Mouse (Mus musculus): ENCODE data around the gene Mas1. TPM values are rescaled to one million over a fixed set of nuclear protein-coding genes. Genes with fewer than 3 reads are reported as not detected.

The Mas1 gene
- polyA plus RNA-seq, 1 experiment from 2014 or later, result 0.28 TPM

Small RNAs within 50 kb of the gene (microRNA-seq; reads per million reads assigned to microRNA genes)
- gene Gm24085, result not detected

Other genes with a start within 250 kb of the Mas1 start
- not detected in 2 replicates for gene Slc22a1, start 192.3 kb downstream of the Mas1 start, polyA plus RNA-seq (2014; fragmentation: Nextera tagmentation; extraction: Ambion mirVana)
- gene Igf2r, start 98.5 kb downstream of the Mas1 start, polyA plus RNA-seq (2014; fragmentation: Nextera tagmentation; extraction: Ambion mirVana), result 9.6 and 14.8 TPM in 2 replicates
- not detected in 2 replicates for gene Mrgprh, start 7.9 kb upstream of the Mas1 start, polyA plus RNA-seq (2014; fragmentation: Nextera tagmentation; extraction: Ambion mirVana)
- 1.6 and 2.0 TPM in 2 replicates for gene Pnldc1, start 42.1 kb upstream of the Mas1 start, polyA plus RNA-seq (2014; fragmentation: Nextera tagmentation; extraction: Ambion mirVana)
- gene Tcp1, start 47.6 kb upstream of the Mas1 start, polyA plus RNA-seq (2014; fragmentation: Nextera tagmentation; extraction: Ambion mirVana), result 375 and 416 TPM in 2 replicates
- 128 and 133 TPM in 2 replicates for gene Mrpl18, start 48.2 kb upstream of the Mas1 start, polyA plus RNA-seq (2014; fragmentation: Nextera tagmentation; extraction: Ambion mirVana)
- gene Acat3, start 72.5 kb upstream of the Mas1 start, polyA plus RNA-seq (2014; fragmentation: Nextera tagmentation; extraction: Ambion mirVana), result 1.3 and 1.4 TPM in 2 replicates
- gene Acat2, start 92.6 kb upstream of the Mas1 start, polyA plus RNA-seq (2014; fragmentation: Nextera tagmentation; extraction: Ambion mirVana), result 188 and 294 TPM in 2 replicates
- gene Wtap, start 126.0 kb upstream of the Mas1 start, polyA plus RNA-seq (2014; fragmentation: Nextera tagmentation; extraction: Ambion mirVana), result 119 and 126 TPM in 2 replicates
- 167 and 173 TPM in 2 replicates for gene Sod2, start 138.7 kb upstream of the Mas1 start, polyA plus RNA-seq (2014; fragmentation: Nextera tagmentation; extraction: Ambion mirVana)
- gene Gpr31b, start 184.2 kb upstream of the Mas1 start, polyA plus RNA-seq (2014; fragmentation: Nextera tagmentation; extraction: Ambion mirVana), result not detected in 2 replicates
- 0.17 and 0.42 TPM in 2 replicates for gene Tcp10b, start 193.0 kb upstream of the Mas1 start, polyA plus RNA-seq (2014; fragmentation: Nextera tagmentation; extraction: Ambion mirVana)